Mouse (Mus musculus) midbrain, embryonic 14.5 days (tissue): ENCODE measurements around the gene Mphosph8. TPM values are rescaled to one million over a fixed set of nuclear protein-coding genes. Genes with fewer than 3 reads are reported as not detected.

Experiments used
- ATAC-seq: fragments of 200-750 bp; cut with Nextera tagmentation; 2 replicates; pipeline ENCODE4 v1.8.0; 2017; ENCODE audit warnings: moderate number of reproducible peaks, moderate library complexity; ENCODE audit not compliant: low FRiP score, low TSS enrichment
- DNase-seq: peaks from one replicate; pipeline ENCODE4 v3.0.0-alpha.2; 2015
- H3K27ac ChIP-seq: fragments of 300-500 bp; sonication (generic); replicated peaks from 2 replicates; pipeline ENCODE4 v1.5.1; 2014; ENCODE audit warnings: mild to moderate bottlenecking, low read depth, low read length, moderate library complexity
- H3K27me3 ChIP-seq: fragments of 300-500 bp; sonication (generic); 2 replicates; pipeline ENCODE4 v1.6.1; 2014; ENCODE audit warnings: low read length, control low read depth, mixed read lengths; ENCODE audit not compliant: control insufficient read depth, insufficient read depth
- H3K36me3 ChIP-seq: fragments of 300-500 bp; sonication (generic); 2 replicates; pipeline ENCODE4 v1.6.1; 2014; ENCODE audit warnings: low read length, control low read depth; ENCODE audit not compliant: control insufficient read depth, insufficient read depth
- H3K4me1 ChIP-seq: fragments of 300-500 bp; sonication (generic); 2 replicates; pipeline ENCODE4 v1.6.1; 2014; ENCODE audit warnings: mild to moderate bottlenecking, antibody characterized with exemption, low read length, control low read depth; ENCODE audit not compliant: control insufficient read depth, insufficient read depth
- H3K4me2 ChIP-seq: fragments of 300-500 bp; sonication (generic); 2 replicates; pipeline ENCODE4 v1.6.1; 2014; ENCODE audit warnings: mild to moderate bottlenecking, low read length, moderate library complexity
- H3K4me3 ChIP-seq: fragments of 300-500 bp; sonication (generic); replicated peaks from 2 replicates; pipeline ENCODE4 v1.5.1; 2014; ENCODE audit warnings: low read depth, low read length
- H3K9ac ChIP-seq: fragments of 300-500 bp; sonication (generic); replicated peaks from 2 replicates; pipeline ENCODE4 v1.6.1; 2014; ENCODE audit warnings: mild to moderate bottlenecking, low read length, moderate library complexity
- H3K9me3 ChIP-seq: fragments of 300-500 bp; sonication (generic); 2 replicates; pipeline ENCODE4 v1.6.1; 2016; ENCODE audit warnings: low read length, control low read depth, mixed read lengths; ENCODE audit not compliant: control insufficient read depth
- WGBS: fragments of 180-500 bp; shearing (Covaris S2); extraction: QIAGEN DNeasy Blood & Tissue Kit; methylation state at CpG from one replicate; pipeline ENCODE4 v1.1.7; 2014; 5-methylcytosine and 5-hydroxymethylcytosine counted together
- polyA plus RNA-seq: library from polyadenylated mRNA; unstranded; fragments of >200 nt; fragmentation: Nextera tagmentation; extraction: Ambion mirVana; gene quantifications from 2 replicates; pipeline ENCODE4 v1.2.1, GENCODE M21; 2014

Mphosph8 gene
- polyA plus RNA-seq, 1 experiment from 2014 or later, result 37.2 TPM

DNA sequence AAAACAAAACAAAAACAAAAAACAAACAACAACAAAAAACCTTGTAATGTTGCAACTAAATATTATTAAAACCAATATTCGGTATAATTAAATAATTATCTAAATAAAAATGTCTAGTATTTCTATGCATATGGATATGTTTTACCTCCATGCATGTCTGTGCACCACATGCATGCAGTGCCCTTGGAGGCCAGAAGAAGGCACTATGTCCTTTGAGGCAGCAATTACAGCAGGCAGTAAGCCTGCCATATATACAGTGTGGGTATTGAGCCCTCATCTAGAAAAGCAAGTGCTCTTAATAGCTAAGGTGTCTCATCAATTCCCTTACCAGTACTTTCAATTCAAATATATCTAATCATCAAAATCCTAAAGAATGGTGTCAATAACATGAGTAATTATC lies 72.1 kb downstream of the Mphosph8 start:
- DNase-seq (no peak), ATAC-seq (no peak)
- no peaks in the 10 kb centered on the region for H3K4me1 ChIP-seq
- H3K36me3 ChIP-seq, result peaks cover 20% of the 10 kb centered on the region; the same call in 1 of the 2 replicates
- H3K27me3 ChIP-seq, result no peaks in the 10 kb centered on the region
- WGBS, result 98% methylated on average over 1 of the region's 1 CpGs
- H3K27ac ChIP-seq, result no peak overlapping the region
- no peak overlapping the region for H3K9ac ChIP-seq
- H3K4me3 ChIP-seq, result no peak overlapping the region
- H3K9me3 ChIP-seq, result no peaks in the 10 kb centered on the region
- no peak overlapping the region for H3K4me2 ChIP-seq

Other genes starting within 250 kb of the Mphosph8 start
- gene Cenpj, start 92.8 kb upstream of the Mphosph8 start, polyA plus RNA-seq, result 4.1 and 9.2 TPM in 2 replicates
- gene Parp4, start 92.6 kb upstream of the Mphosph8 start, polyA plus RNA-seq, result 0.61 and 1.1 TPM in 2 replicates
- gene Pspc1, start 110.1 kb downstream of the Mphosph8 start, polyA plus RNA-seq, result 60.7 and 65.5 TPM in 2 replicates
- 31.5 and 34.7 TPM in 2 replicates for gene Zmym5, start 143.5 kb downstream of the Mphosph8 start, polyA plus RNA-seq
- 61.3 and 68.7 TPM in 2 replicates for gene Zmym2, start 218.4 kb downstream of the Mphosph8 start, polyA plus RNA-seq